Mouse (Mus musculus) ES-E14 (cell line): ENCODE measurements around the gene Cdk13. TPM values are rescaled to one million over a fixed set of nuclear protein-coding genes. Genes with fewer than 3 reads are reported as not detected.

Source experiments
- DNase-seq: peaks from one replicate; pipeline ENCODE4 v3.0.0-alpha.2; 2013; ENCODE audit warnings: low read depth, low spot score
- H3K27ac ChIP-seq: 2 replicates; pipeline ENCODE4 v1.5.1; 2012; ENCODE audit warnings: low read depth, mild to moderate bottlenecking, low read length, moderate library complexity, mixed read lengths; ENCODE audit not compliant: poor library complexity, insufficient read depth, severe bottlenecking
- H3K36me3 ChIP-seq: 2 replicates; pipeline ENCODE4 v1.6.1; 2012; ENCODE audit warnings: mild to moderate bottlenecking, low read length, moderate library complexity, mixed read lengths; ENCODE audit not compliant: control insufficient read depth, poor library complexity, insufficient read depth, severe bottlenecking
- H3K4me1 ChIP-seq, 2 experiments: fragments of 150-350 bp in 1 of 2; sonication (generic) in 1 of 2; 2 replicates each; pipeline ENCODE4 v1.6.1; 2012; ENCODE audit warnings: low read length in 2 of 2, mild to moderate bottlenecking in 1 of 2, mixed read lengths in 1 of 2; ENCODE audit not compliant: control insufficient read depth in 2 of 2, insufficient read depth in 2 of 2, poor library complexity in 1 of 2
- H3K4me3 ChIP-seq, 2 experiments: fragments of 150-350 bp in 1 of 2; sonication (generic) in 1 of 2; 2 replicates each; pipeline ENCODE4 v1.5.1; 2012; ENCODE audit warnings: low read length in 2 of 2, low read depth in 1 of 2, mild to moderate bottlenecking in 1 of 2, mixed read lengths in 1 of 2; ENCODE audit not compliant: insufficient read depth in 1 of 2, poor library complexity in 1 of 2, severe bottlenecking in 1 of 2
- H3K9ac ChIP-seq: 2 replicates; pipeline ENCODE4 v1.6.1; 2012; ENCODE audit warnings: low read depth, mild to moderate bottlenecking, low read length, mixed read lengths; ENCODE audit not compliant: poor library complexity, insufficient read depth, severe bottlenecking
- H3K9me3 ChIP-seq: fragments of 150-350 bp; sonication (generic); 2 replicates; pipeline ENCODE4 v1.6.1; 2012; ENCODE audit warnings: low read depth, mild to moderate bottlenecking, low read length; ENCODE audit not compliant: control insufficient read depth, insufficient read depth
- CHD2 ChIP-seq: IDR thresholded peaks from 2 replicates; pipeline ENCODE4 v1.6.1; 2014; ENCODE audit warnings: mild to moderate bottlenecking, low read depth, low read length, inconsistent platforms
- HCFC1 ChIP-seq: IDR thresholded peaks from 2 replicates; pipeline ENCODE4 v1.6.1; 2012; ENCODE audit warnings: low read length, inconsistent platforms, borderline replicate concordance; ENCODE audit not compliant: insufficient read depth
- MAFK ChIP-seq: IDR thresholded peaks from 2 replicates; pipeline ENCODE4 v1.6.1; 2014; ENCODE audit warnings: mild to moderate bottlenecking, low read depth, low read length, inconsistent platforms; ENCODE audit not compliant: insufficient read depth
- ZC3H11A ChIP-seq: IDR thresholded peaks from 2 replicates; pipeline ENCODE4 v1.6.1; 2012; ENCODE audit warnings: low read depth, mild to moderate bottlenecking, inconsistent platforms, low read length, borderline replicate concordance
- ZNF384 ChIP-seq: IDR thresholded peaks from 2 replicates; pipeline ENCODE4 v1.6.1; 2012; ENCODE audit warnings: low read depth, low read length, inconsistent platforms
- in situ Hi-C, 2 experiments: fragments of 600-800 bp; cut with MboI; formaldehyde crosslinking; loops; one replicate each; pipeline ENCODE4 v1.15.1; 2025; ENCODE audit warnings: low sequenced_read_pairs in 2 of 2, inconsistent platforms in 1 of 2; ENCODE audit not compliant: unreplicated experiment in 2 of 2
- total RNA-seq: library from RNA; depleted of rRNA; stranded (reverse); fragments of 300-350 nt; gene quantifications from 2 replicates; pipeline ENCODE4 v1.2.3, GENCODE M21; 2012

Cdk13 gene
- total RNA-seq, 1 experiment, result 50.7 TPM

DNA sequence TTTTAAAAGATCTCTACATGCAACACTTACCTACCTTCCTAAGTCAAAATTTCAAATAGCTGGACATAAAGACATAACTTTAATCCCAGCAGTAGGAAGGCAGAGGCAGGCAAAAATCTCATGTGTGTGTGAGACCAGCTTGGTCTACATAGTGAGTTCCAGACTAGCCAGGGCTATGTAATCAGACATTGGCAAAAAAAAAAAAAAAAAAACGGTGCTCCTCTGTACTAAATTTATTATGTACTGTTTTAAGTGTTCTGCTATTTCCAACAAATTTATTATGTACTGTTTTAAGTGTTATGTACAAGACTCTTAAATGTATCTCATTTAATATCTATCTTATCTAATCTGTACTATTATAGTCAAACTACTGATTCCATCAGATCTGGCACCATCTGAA lies 28.6 kb downstream of the Cdk13 start:
- no peaks in the 10 kb centered on the region for H3K4me1 ChIP-seq
- H3K36me3 ChIP-seq, result peaks cover 5% of the 10 kb centered on the region
- H3K4me3 ChIP-seq, result no peak overlapping the region
- H3K9me3 ChIP-seq, result no peaks in the 10 kb centered on the region
- H3K27ac ChIP-seq, result no peak overlapping the region
- no peak for DNase-seq
- in situ Hi-C loops, result no loop called here
- TF ChIP-seq ZNF384 (no peak), CHD2 (no peak), MAFK (no peak), ZC3H11A (no peak), HCFC1 (no peak)
- no peak overlapping the region for H3K9ac ChIP-seq

DNA sequence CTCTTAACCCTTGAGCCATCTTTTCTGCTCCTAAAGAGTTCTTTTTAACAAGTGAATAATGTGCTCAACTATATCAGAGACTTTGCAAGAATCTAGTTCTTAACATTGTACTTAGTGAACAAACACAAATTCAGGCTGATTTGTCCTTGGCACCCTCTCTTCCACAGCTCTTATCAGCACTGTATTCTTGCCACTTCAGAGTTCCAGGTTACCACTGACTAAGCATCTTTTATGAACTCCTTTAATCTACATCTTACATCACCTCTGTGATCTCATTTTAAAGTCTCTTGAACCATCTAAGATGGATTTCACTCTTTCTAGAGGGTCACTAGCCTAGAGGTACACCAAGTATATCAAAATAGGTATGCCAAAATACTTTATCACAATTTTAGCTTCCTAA lies 29.5 kb downstream of the Cdk13 start:
- no peaks in the 10 kb centered on the region for H3K9me3 ChIP-seq
- no peak overlapping the region for H3K4me3 ChIP-seq
- no peak overlapping the region for H3K9ac ChIP-seq
- TF ChIP-seq ZC3H11A (no peak), MAFK (no peak), CHD2 (no peak), HCFC1 (no peak), ZNF384 (no peak)
- in situ Hi-C loops, result no loop called here
- no peaks in the 10 kb centered on the region for H3K4me1 ChIP-seq
- DNase-seq, result no peak
- H3K36me3 ChIP-seq, result peaks cover 5% of the 10 kb centered on the region
- H3K27ac ChIP-seq, result no peak overlapping the region

- no peak overlapping the region for H3K9ac ChIP-seq
- no peaks in the 10 kb centered on the region for H3K9me3 ChIP-seq
- no peak overlapping the region for H3K27ac ChIP-seq
- TF ChIP-seq CHD2, result no peak
- no peak for TF ChIP-seq ZNF384
- TF ChIP-seq MAFK, result no peak
- no peak for TF ChIP-seq ZC3H11A
- TF ChIP-seq HCFC1, result no peak
- no peak for DNase-seq
- in situ Hi-C loops, result no loop called here
- H3K36me3 ChIP-seq, result peaks cover 5% of the 10 kb centered on the region
- no peak overlapping the region for H3K4me3 ChIP-seq
- H3K4me1 ChIP-seq, result no peaks in the 10 kb centered on the region
Measured at GRCm38 (mm10) chr13:17773112-17773511, 31.8 kb downstream of the Cdk13 start.

- H3K4me1 ChIP-seq, result no peaks in the 10 kb centered on the region; a peak in 1 of 4 replicates
- no peak for DNase-seq
- H3K9ac ChIP-seq, result no peak overlapping the region
- H3K4me3 ChIP-seq, result no peak overlapping the region
- no peaks in the 10 kb centered on the region for H3K9me3 ChIP-seq
- in situ Hi-C loops, result no loop called here
- no peak for TF ChIP-seq ZNF384
- H3K36me3 ChIP-seq, result peaks cover 5% of the 10 kb centered on the region
- no peak overlapping the region for H3K27ac ChIP-seq
Measured at GRCm38 (mm10) chr13:17772574-17772973, 32.3 kb downstream of the Cdk13 start.

DNA sequence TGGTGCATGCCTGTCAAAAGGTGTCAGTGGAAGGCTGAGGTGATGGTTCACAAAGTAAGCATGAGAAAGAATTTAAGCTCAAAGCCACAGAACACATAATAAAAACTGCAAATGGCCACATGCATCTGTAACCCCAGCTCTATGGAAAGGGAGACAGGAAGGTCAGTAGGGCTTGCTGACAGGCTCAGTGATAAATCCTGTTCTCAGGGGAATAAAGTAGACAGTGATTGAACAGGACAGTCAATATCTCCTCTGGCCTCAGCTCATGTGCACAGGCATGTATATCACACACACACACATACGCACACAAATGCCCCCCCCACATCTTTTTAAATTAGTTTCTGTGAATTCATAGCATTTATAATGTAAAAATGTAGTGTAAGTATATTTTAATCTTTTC lies 42.5 kb downstream of the Cdk13 start:
- Histone ChIP-seq H3K4me3 (no peak overlapping the region), H3K4me1 (peaks cover 0 to 2% of the 10 kb centered on the region in 2 experiments; a peak in 2 of 4 replicates), H3K9me3 (no peaks in the 10 kb centered on the region), H3K36me3 (peaks cover 3% of the 10 kb centered on the region; the same call in 1 of the 2 replicates), H3K27ac (no peak overlapping the region), H3K9ac (no peak overlapping the region)
- DNase-seq, result no peak
- in situ Hi-C loops, result no loop called here
- no peak for TF ChIP-seq ZNF384
- no peak for TF ChIP-seq CHD2
- TF ChIP-seq MAFK, result no peak
- no peak for TF ChIP-seq ZC3H11A
- no peak for TF ChIP-seq HCFC1
